Mouse (Mus musculus) embryonic facial prominence, embryonic 15.5 days (tissue): Measurements from ENCODE around the gene Acsbg2. TPM values are rescaled to one million over a fixed set of nuclear protein-coding genes. Genes with fewer than 3 reads are reported as not detected.

Experiments
- ATAC-seq: fragments of 200-750 bp; cut with Nextera tagmentation; 2 replicates; pipeline ENCODE4 v1.8.0; 2017; ENCODE audit warnings: low read depth, moderate TSS enrichment; ENCODE audit not compliant: insufficient number of reproducible peaks, low FRiP score, low TSS enrichment
- H3K27ac ChIP-seq: fragments of 300-500 bp; sonication (generic); replicated peaks from 2 replicates; pipeline ENCODE4 v1.5.1; 2015; ENCODE audit warnings: mild to moderate bottlenecking, inconsistent platforms
- H3K27me3 ChIP-seq: fragments of 300-500 bp; sonication (generic); 2 replicates; pipeline ENCODE4 v1.6.1; 2015; ENCODE audit warnings: inconsistent platforms
- H3K36me3 ChIP-seq: fragments of 300-500 bp; sonication (generic); 2 replicates; pipeline ENCODE4 v1.6.1; 2015; ENCODE audit warnings: mild to moderate bottlenecking, inconsistent platforms
- H3K4me1 ChIP-seq: fragments of 300-500 bp; sonication (generic); 2 replicates; pipeline ENCODE4 v1.6.1; 2015; ENCODE audit warnings: inconsistent platforms
- H3K4me2 ChIP-seq: fragments of 300-500 bp; sonication (generic); replicated peaks from 2 replicates; pipeline ENCODE4 v1.6.1; 2015; ENCODE audit warnings: mild to moderate bottlenecking, inconsistent platforms
- H3K4me3 ChIP-seq: fragments of 300-500 bp; sonication (generic); replicated peaks from 2 replicates; pipeline ENCODE4 v1.5.1; 2015; ENCODE audit warnings: mild to moderate bottlenecking, inconsistent platforms
- H3K9ac ChIP-seq: fragments of 300-500 bp; sonication (generic); 2 replicates; pipeline ENCODE4 v1.6.1; 2015; ENCODE audit warnings: inconsistent platforms
- H3K9me3 ChIP-seq: fragments of 300-500 bp; sonication (generic); replicated peaks from 2 replicates; pipeline ENCODE4 v1.6.1; 2016; ENCODE audit warnings: inconsistent platforms
- WGBS: fragments of 180-500 bp; shearing (Covaris S2); methylation state at CpG from one replicate; pipeline ENCODE4 v1.1.7; 2015; 5-methylcytosine and 5-hydroxymethylcytosine counted together
- polyA plus RNA-seq: library from polyadenylated mRNA; unstranded; fragments of >200 nt; fragmentation: Nextera tagmentation; extraction: Ambion mirVana; gene quantifications from 2 replicates; pipeline ENCODE4 v1.2.1, GENCODE M21; 2015

Gene Acsbg2
- polyA plus RNA-seq, 1 experiment from 2014 or later = 0.16 TPM

GRCm38 (mm10) chr17:56870287-56870953, 3.8 kb downstream of the Acsbg2 start:
- Histone ChIP-seq H3K4me1 (no peaks in the 10 kb centered on the region), H3K9ac (no peak overlapping the region), H3K27ac (no peak overlapping the region), H3K36me3 (no peaks in the 10 kb centered on the region), H3K27me3 (no peaks in the 10 kb centered on the region), H3K4me2 (no peak overlapping the region), H3K9me3 (no peaks in the 10 kb centered on the region), H3K4me3 (no peak overlapping the region)
- WGBS = 68% methylated on average over 15 of the region's 15 CpGs
- ATAC-seq = no peak

GRCm38 (mm10) chr17:56869481-56869977, 4.7 kb downstream of the Acsbg2 start:
- no peak for ATAC-seq
- 37% methylated on average over 9 of the region's 9 CpGs for WGBS
- H3K4me1 ChIP-seq = no peaks in the 10 kb centered on the region

GRCm38 (mm10) chr17:56866071-56866470, 8.2 kb downstream of the Acsbg2 start:
- no peak overlapping the region for H3K4me2 ChIP-seq
- H3K27me3 ChIP-seq = no peaks in the 10 kb centered on the region
- no peaks in the 10 kb centered on the region for H3K36me3 ChIP-seq
- no peak for ATAC-seq
- H3K4me1 ChIP-seq = no peaks in the 10 kb centered on the region
- H3K27ac ChIP-seq = no peak overlapping the region
- H3K4me3 ChIP-seq = no peak overlapping the region
- no peak overlapping the region for H3K9ac ChIP-seq
- no peaks in the 10 kb centered on the region for H3K9me3 ChIP-seq
- 73% methylated on average over 7 of the region's 7 CpGs for WGBS

More at GRCm38 (mm10) chr17:56869481-56869977, 4.7 kb downstream of the Acsbg2 start:
- H3K4me2 ChIP-seq = no peak overlapping the region
- H3K36me3 ChIP-seq = no peaks in the 10 kb centered on the region
- H3K4me3 ChIP-seq = no peak overlapping the region
- no peak overlapping the region for H3K27ac ChIP-seq
- no peak overlapping the region for H3K9ac ChIP-seq
- H3K27me3 ChIP-seq = no peaks in the 10 kb centered on the region
- no peaks in the 10 kb centered on the region for H3K9me3 ChIP-seq

- no peak overlapping the region for H3K27ac ChIP-seq
- H3K36me3 ChIP-seq = no peaks in the 10 kb centered on the region
- H3K27me3 ChIP-seq = no peaks in the 10 kb centered on the region
- H3K4me1 ChIP-seq = no peaks in the 10 kb centered on the region
- 43% methylated on average over 3 of the region's 3 CpGs for WGBS
- no peak overlapping the region for H3K9ac ChIP-seq
- ATAC-seq = no peak
- no peak overlapping the region for H3K4me2 ChIP-seq
- H3K9me3 ChIP-seq = no peaks in the 10 kb centered on the region
- H3K4me3 ChIP-seq = no peak overlapping the region
These were observed 13.1 kb downstream of the Acsbg2 start for GRCm38 (mm10) chr17:56861197-56861596.

GRCm38 (mm10) chr17:56858922-56859321, 15.3 kb downstream of the Acsbg2 start:
- H3K4me2 ChIP-seq = no peak overlapping the region
- no peak overlapping the region for H3K9ac ChIP-seq
- H3K4me1 ChIP-seq = no peaks in the 10 kb centered on the region
- no peak for ATAC-seq
- no peak overlapping the region for H3K4me3 ChIP-seq
- no peaks in the 10 kb centered on the region for H3K27me3 ChIP-seq
- WGBS = 44% methylated on average over 7 of the region's 7 CpGs
- H3K27ac ChIP-seq = no peak overlapping the region
- no peaks in the 10 kb centered on the region for H3K9me3 ChIP-seq
- H3K36me3 ChIP-seq = no peaks in the 10 kb centered on the region

GRCm38 (mm10) chr17:56858216-56858615, 16.0 kb downstream of the Acsbg2 start:
- Histone ChIP-seq H3K27me3 (no peaks in the 10 kb centered on the region), H3K9me3 (no peaks in the 10 kb centered on the region), H3K27ac (no peak overlapping the region), H3K4me2 (no peak overlapping the region), H3K36me3 (no peaks in the 10 kb centered on the region), H3K4me1 (no peaks in the 10 kb centered on the region), H3K4me3 (no peak overlapping the region), H3K9ac (no peak overlapping the region)
- no peak for ATAC-seq
- WGBS = 52% methylated on average over 4 of the region's 4 CpGs

- 69% methylated on average over 3 of the region's 3 CpGs for WGBS
- H3K4me1 ChIP-seq = no peaks in the 10 kb centered on the region
- no peaks in the 10 kb centered on the region for H3K27me3 ChIP-seq
- no peak for ATAC-seq
- no peaks in the 10 kb centered on the region for H3K9me3 ChIP-seq
- no peak overlapping the region for H3K27ac ChIP-seq
- no peak overlapping the region for H3K4me3 ChIP-seq
- no peak overlapping the region for H3K4me2 ChIP-seq
- H3K9ac ChIP-seq = no peak overlapping the region
- H3K36me3 ChIP-seq = no peaks in the 10 kb centered on the region
These were observed 18.8 kb downstream of the Acsbg2 start for GRCm38 (mm10) chr17:56855421-56855820.

GRCm38 (mm10) chr17:56851167-56851566, 23.1 kb downstream of the Acsbg2 start:
- ATAC-seq = no peak
- no peak overlapping the region for H3K4me3 ChIP-seq
- H3K9ac ChIP-seq = no peak overlapping the region
- H3K4me1 ChIP-seq = no peaks in the 10 kb centered on the region
- no peaks in the 10 kb centered on the region for H3K27me3 ChIP-seq
- no peak overlapping the region for H3K27ac ChIP-seq
- H3K4me2 ChIP-seq = no peak overlapping the region
- WGBS = 68% methylated on average over 3 of the region's 3 CpGs
- no peaks in the 10 kb centered on the region for H3K9me3 ChIP-seq
- H3K36me3 ChIP-seq = no peaks in the 10 kb centered on the region

- Histone ChIP-seq H3K27me3 (no peaks in the 10 kb centered on the region), H3K9me3 (no peaks in the 10 kb centered on the region), H3K4me1 (no peaks in the 10 kb centered on the region), H3K4me3 (no peak overlapping the region), H3K4me2 (no peak overlapping the region), H3K9ac (no peak overlapping the region), H3K36me3 (no peaks in the 10 kb centered on the region), H3K27ac (no peak overlapping the region)
- ATAC-seq = no peak
- 83% methylated on average over 13 of the region's 13 CpGs for WGBS
These were observed 24.5 kb downstream of the Acsbg2 start for GRCm38 (mm10) chr17:56849710-56850109.

GRCm38 (mm10) chr17:56848785-56849184, 25.5 kb downstream of the Acsbg2 start:
- WGBS = 80% methylated on average over 5 of the region's 5 CpGs
- no peak overlapping the region for H3K27ac ChIP-seq
- H3K4me3 ChIP-seq = no peak overlapping the region
- no peaks in the 10 kb centered on the region for H3K4me1 ChIP-seq
- H3K4me2 ChIP-seq = no peak overlapping the region
- no peak for ATAC-seq
- no peaks in the 10 kb centered on the region for H3K36me3 ChIP-seq
- H3K9ac ChIP-seq = no peak overlapping the region
- H3K27me3 ChIP-seq = no peaks in the 10 kb centered on the region
- H3K9me3 ChIP-seq = no peaks in the 10 kb centered on the region

- no peak overlapping the region for H3K9ac ChIP-seq
- H3K36me3 ChIP-seq = no peaks in the 10 kb centered on the region
- no peak overlapping the region for H3K4me3 ChIP-seq
- no peak overlapping the region for H3K4me2 ChIP-seq
- no peak for ATAC-seq
- H3K27ac ChIP-seq = no peak overlapping the region
- WGBS = 78% methylated on average over 5 of the region's 5 CpGs
- no peaks in the 10 kb centered on the region for H3K4me1 ChIP-seq
- no peaks in the 10 kb centered on the region for H3K27me3 ChIP-seq
- H3K9me3 ChIP-seq = no peaks in the 10 kb centered on the region
These were observed 30.6 kb downstream of the Acsbg2 start for GRCm38 (mm10) chr17:56843678-56844077.

- ATAC-seq = no peak
- Histone ChIP-seq H3K27me3 (0 out of 2 replicates have a peak, but pooled peaks cover 3% of the 10 kb centered on the region), H3K4me1 (no peaks in the 10 kb centered on the region), H3K36me3 (no peaks in the 10 kb centered on the region), H3K4me3 (no peak overlapping the region), H3K4me2 (no peak overlapping the region), H3K27ac (no peak overlapping the region), H3K9me3 (no peaks in the 10 kb centered on the region), H3K9ac (no peak overlapping the region)
- 83% methylated on average over 5 of the region's 5 CpGs for WGBS
These were observed 32.1 kb downstream of the Acsbg2 start for GRCm38 (mm10) chr17:56842173-56842572.
